Mouse (Mus musculus): ENCODE data around the gene Slc39a3.
"Not testable (repeated sequence)": the region's sequence is repeated elsewhere in the genome, so short reads cannot be mapped to it uniquely, and the experiment has no call there.

Gene Slc39a3

DNA sequence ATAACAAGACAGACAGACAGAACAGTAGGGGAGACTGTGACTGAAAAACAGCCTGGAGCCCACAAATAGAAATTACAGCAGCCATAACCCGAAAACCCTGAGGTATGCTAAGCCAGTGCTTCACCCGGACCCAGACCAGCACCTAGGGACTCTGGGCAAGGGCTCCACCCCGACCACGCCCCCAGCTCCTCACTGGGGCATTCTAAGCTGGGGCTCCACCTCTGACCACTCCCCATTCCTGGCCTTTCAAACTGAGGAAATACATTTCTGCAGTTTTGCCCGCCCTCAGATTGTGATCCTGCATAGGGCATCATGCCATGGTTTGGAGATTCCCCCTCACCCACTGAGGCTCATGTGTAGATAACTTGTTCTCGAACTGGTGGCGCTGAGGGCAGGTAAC is 30.0 kb downstream of the Slc39a3 start:
- DNase-seq (ENCODE audit: low spot score in 2 of 2): no peak

- DNase-seq (ENCODE audit: low spot score in 2 of 2): no peak
These were observed 31.1 kb downstream of the Slc39a3 start for GRCm38 (mm10) chr10:81006005-81006677.

- no peak for DNase-seq (ENCODE audit: low spot score in 2 of 2)
These were observed 36.1 kb downstream of the Slc39a3 start for GRCm38 (mm10) chr10:81001161-81001560.

GRCm38 (mm10) chr10:81000197-81001062 is 36.8 kb downstream of the Slc39a3 start:
- DNase-seq (ENCODE audit: low spot score in 2 of 2): no peak

- DNase-seq (ENCODE audit: low spot score in 2 of 2): peak; percentile 67 to 82
These were observed 37.6 kb downstream of the Slc39a3 start for GRCm38 (mm10) chr10:80999362-81000196.

DNA sequence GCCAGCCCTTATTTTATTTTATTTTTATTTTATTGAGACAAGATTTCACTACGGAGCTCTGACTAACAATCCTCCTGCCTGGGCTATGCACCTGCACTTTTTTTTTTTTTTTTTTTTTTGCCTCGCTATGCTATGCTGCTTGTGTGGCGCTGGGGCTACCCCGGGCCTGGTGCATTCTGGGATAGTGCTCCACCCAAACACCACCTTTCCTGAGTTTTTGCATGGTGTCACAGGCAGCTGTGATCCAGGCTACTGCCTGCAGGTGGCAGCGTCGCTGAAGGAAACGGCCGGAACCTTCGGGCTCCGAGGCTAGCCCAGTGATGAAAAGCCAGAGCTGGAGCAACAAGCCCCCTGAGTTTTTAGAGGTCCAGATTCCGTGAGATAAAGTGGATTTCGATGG is 38.4 kb downstream of the Slc39a3 start:
- DNase-seq (ENCODE audit: low spot score in 2 of 2): peak in 1 of 2 experiments; percentile 40

DNA sequence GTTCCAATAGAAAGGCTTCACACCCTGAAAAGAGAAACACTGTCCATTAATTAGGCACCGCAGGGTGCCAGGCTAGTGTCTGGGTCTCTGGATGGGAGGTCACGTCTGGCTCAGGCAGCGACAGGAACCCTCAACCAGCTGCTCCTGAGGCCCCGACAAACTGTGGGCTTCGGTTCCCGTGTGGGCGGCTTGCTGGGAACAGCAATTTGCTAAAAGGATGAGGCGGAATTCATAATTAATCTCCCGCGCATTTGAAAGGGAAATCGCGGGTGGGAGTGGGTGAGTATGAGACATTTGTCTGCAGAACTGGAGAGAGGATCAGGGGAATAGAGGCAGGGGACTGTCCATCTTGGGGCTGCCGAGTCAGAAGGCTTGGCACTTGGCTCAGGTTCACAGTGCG is 39.2 kb downstream of the Slc39a3 start:
- DNase-seq (ENCODE audit: low spot score in 2 of 2): no peak

GRCm38 (mm10) chr10:80997332-80997731 is 39.9 kb downstream of the Slc39a3 start:
- no peak for DNase-seq (ENCODE audit: low spot score in 2 of 2)

- no peak for DNase-seq (ENCODE audit: low spot score in 2 of 2)
These were observed 40.7 kb downstream of the Slc39a3 start for GRCm38 (mm10) chr10:80996501-80996900.

DNA sequence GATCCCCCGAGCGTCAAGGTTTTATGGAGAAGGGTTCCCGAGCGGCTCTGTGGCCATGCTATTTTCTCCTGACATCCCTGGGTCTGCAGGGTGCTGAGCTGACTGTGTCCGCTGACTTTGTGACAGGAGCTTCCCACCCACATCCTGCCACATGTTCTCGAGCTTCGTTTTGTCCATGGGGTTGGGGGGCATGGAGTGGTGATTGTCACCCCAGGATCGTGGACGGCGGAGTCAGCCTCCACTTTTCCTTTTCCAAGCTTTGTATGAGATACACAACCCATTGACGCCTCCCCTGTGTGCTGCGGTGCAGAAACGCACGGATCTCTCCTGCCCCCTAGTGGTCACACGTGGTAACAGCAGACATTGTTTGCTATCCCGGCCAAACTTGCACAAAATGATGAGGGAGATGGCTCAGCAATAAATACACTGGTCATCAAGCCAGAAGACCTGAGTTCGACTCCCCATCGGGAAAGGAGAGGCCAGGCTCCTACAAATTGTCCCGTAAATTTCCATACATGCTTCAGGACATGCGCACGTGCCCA is 42.1 kb downstream of the Slc39a3 start:
- DNase-seq (ENCODE audit: low spot score in 2 of 2): peak; percentile 49 to 75

- DNase-seq (ENCODE audit: low spot score in 2 of 2): no peak
These were observed 42.6 kb downstream of the Slc39a3 start for GRCm38 (mm10) chr10:80994621-80995020.

- no peak for DNase-seq (ENCODE audit: low spot score in 2 of 2)
These were observed 44.0 kb downstream of the Slc39a3 start for GRCm38 (mm10) chr10:80993276-80993675.

DNA sequence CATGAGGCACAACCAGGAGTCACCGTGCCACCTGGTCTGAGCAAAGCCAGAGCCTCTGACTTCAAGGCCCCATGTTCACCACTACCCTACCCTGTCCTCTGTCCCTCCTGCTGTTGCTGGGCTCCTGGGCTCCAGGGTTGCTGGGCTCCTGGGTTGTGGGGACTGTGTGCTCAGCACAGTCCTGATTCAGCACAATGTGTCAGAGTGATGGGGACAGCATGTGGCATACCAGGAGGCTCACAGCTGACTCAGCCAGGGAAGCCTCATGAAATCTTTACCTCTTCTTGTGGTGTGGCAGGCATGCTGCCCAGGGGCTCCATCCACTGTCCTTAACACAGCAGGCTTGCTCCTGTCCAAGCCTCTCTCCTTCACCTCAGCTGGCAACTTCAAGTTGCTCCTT is 45.3 kb downstream of the Slc39a3 start:
- DNase-seq (ENCODE audit: low spot score in 2 of 2): no peak

- DNase-seq (ENCODE audit: low spot score in 2 of 2): no peak
These were observed 46.2 kb downstream of the Slc39a3 start for GRCm38 (mm10) chr10:80991007-80991406.

DNA sequence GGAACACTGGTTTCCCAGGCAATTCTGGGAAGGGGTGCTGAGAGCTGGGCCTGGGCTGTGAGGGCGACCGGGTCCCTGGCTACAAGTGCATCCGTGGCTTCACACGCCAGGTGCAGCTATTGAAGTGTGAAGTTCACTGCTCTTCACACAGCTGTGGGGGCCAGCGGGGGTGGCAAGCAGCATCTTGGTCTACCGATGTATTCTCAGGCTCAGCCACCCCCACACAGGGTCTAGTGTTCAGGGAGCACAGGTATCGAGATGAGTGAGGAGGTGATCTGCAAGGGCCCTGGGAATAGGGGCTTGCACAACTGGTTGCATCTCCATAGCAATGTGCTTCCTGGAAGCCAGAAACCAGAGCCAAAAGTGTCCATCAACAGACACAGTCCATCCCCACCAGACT is 46.8 kb downstream of the Slc39a3 start:
- peak in 1 of 2 experiments; percentile 32 for DNase-seq (ENCODE audit: low spot score in 2 of 2)

- not testable (repeated sequence) for DNase-seq (ENCODE audit: low spot score in 2 of 2)
These were observed 47.4 kb downstream of the Slc39a3 start for GRCm38 (mm10) chr10:80989854-80990253.

- DNase-seq (ENCODE audit: low spot score in 2 of 2): no peak
These were observed 47.8 kb downstream of the Slc39a3 start for GRCm38 (mm10) chr10:80989446-80989845.

GRCm38 (mm10) chr10:80987709-80988441 is 49.4 kb downstream of the Slc39a3 start:
- DNase-seq (ENCODE audit: low spot score in 2 of 2): peak in 1 of 2 experiments; percentile 67

DNA sequence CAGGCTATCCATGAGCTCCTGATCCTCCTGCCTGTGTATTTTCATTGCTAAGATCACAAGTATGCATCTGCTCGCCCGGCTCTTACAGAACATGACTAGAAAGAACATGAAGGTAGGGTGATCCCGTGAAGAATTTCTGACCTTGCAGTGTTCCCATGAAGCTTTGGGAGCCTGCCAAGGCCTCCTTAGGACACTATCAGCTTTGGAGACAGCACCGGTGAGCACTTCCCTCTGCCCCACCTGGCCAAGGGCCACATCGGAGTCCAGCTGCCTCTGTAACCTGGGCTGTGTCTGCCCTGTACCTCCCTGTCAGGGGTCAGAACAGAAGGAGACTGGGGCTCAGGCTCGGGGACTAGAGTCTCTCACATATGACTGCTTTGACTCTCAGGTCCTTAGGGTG is 50.5 kb downstream of the Slc39a3 start:
- DNase-seq (ENCODE audit: low spot score in 2 of 2): no peak

GRCm38 (mm10) chr10:80985970-80986701 is 51.1 kb downstream of the Slc39a3 start:
- DNase-seq (ENCODE audit: low spot score in 2 of 2): no peak
